Mouse (Mus musculus) MEL (cell line): Measurements from ENCODE around the gene Fam136a.

Experiments
- CTCF ChIP-seq, 3 experiments: IDR thresholded peaks in 2 of 3; conservative IDR thresholded peaks in 1 of 3; 2 replicates each; pipeline ENCODE4 v1.5.1; 2011 to 2012; ENCODE audit warnings: low read length in 3 of 3, low read depth in 2 of 3, mild to moderate bottlenecking in 2 of 3, improper control_type of control experiment in 1 of 3, inconsistent platforms in 1 of 3, mixed read lengths in 1 of 3, moderate library complexity in 1 of 3; ENCODE audit not compliant: control insufficient read depth in 1 of 3, insufficient read depth in 1 of 3, poor library complexity in 1 of 3, severe bottlenecking in 1 of 3
- EP300 ChIP-seq, 2 experiments: IDR thresholded peaks; 2 replicates each; pipeline ENCODE4 v1.6.1; 2011; ENCODE audit warnings: improper control_type of control experiment in 2 of 2, low read length in 2 of 2, low read depth in 1 of 2, mild to moderate bottlenecking in 1 of 2
- HCFC1 ChIP-seq: IDR thresholded peaks from 2 replicates; pipeline ENCODE4 v1.6.1; 2012; ENCODE audit warnings: low read depth, mild to moderate bottlenecking, inconsistent platforms, low read length, improper control_type of control experiment, moderate library complexity
- JUND ChIP-seq: IDR thresholded peaks from 2 replicates; pipeline ENCODE4 v1.6.1; 2011; ENCODE audit warnings: low read depth, mild to moderate bottlenecking, improper control_type of control experiment, low read length
- MAFK ChIP-seq: IDR thresholded peaks from 2 replicates; pipeline ENCODE4 v1.6.1; 2011; ENCODE audit warnings: low read depth, mild to moderate bottlenecking, low read length, improper control_type of control experiment, borderline replicate concordance
- MAX ChIP-seq: IDR thresholded peaks from 2 replicates; pipeline ENCODE4 v1.6.1; 2011; ENCODE audit warnings: low read length, improper control_type of control experiment
- MAZ ChIP-seq: IDR thresholded peaks from 2 replicates; pipeline ENCODE4 v1.6.1; 2012; ENCODE audit warnings: low read depth, mild to moderate bottlenecking, inconsistent platforms, low read length, improper control_type of control experiment
- POLR2A ChIP-seq, 2 experiments: IDR thresholded peaks; 2 replicates each; pipeline ENCODE4 v1.6.1; 2011 to 2012; ENCODE audit warnings: low read length in 2 of 2, mild to moderate bottlenecking in 2 of 2, control low read depth in 1 of 2, improper control_type of control experiment in 1 of 2, low read depth in 1 of 2, moderate library complexity in 1 of 2; ENCODE audit not compliant: control insufficient read depth in 1 of 2, insufficient read depth in 1 of 2, poor library complexity in 1 of 2
- POLR2AphosphoS5 ChIP-seq: IDR thresholded peaks from 2 replicates; pipeline ENCODE4 v1.6.1; 2012; ENCODE audit warnings: low read depth, borderline replicate concordance, mild to moderate bottlenecking, inconsistent platforms, low read length, moderate library complexity, mixed read lengths
- TCF12 ChIP-seq: IDR thresholded peaks from 2 replicates; pipeline ENCODE4 v1.6.1; 2014; ENCODE audit warnings: low read depth, mild to moderate bottlenecking, inconsistent platforms, low read length, improper control_type of control experiment, moderate library complexity
- USF2 ChIP-seq, 2 experiments: IDR thresholded peaks; 2 replicates each; pipeline ENCODE4 v1.6.1; 2011 to 2012; ENCODE audit warnings: improper control_type of control experiment in 2 of 2, low read length in 2 of 2, borderline replicate concordance in 1 of 2, inconsistent platforms in 1 of 2, low read depth in 1 of 2, mild to moderate bottlenecking in 1 of 2; ENCODE audit not compliant: insufficient read depth in 1 of 2

DNA sequence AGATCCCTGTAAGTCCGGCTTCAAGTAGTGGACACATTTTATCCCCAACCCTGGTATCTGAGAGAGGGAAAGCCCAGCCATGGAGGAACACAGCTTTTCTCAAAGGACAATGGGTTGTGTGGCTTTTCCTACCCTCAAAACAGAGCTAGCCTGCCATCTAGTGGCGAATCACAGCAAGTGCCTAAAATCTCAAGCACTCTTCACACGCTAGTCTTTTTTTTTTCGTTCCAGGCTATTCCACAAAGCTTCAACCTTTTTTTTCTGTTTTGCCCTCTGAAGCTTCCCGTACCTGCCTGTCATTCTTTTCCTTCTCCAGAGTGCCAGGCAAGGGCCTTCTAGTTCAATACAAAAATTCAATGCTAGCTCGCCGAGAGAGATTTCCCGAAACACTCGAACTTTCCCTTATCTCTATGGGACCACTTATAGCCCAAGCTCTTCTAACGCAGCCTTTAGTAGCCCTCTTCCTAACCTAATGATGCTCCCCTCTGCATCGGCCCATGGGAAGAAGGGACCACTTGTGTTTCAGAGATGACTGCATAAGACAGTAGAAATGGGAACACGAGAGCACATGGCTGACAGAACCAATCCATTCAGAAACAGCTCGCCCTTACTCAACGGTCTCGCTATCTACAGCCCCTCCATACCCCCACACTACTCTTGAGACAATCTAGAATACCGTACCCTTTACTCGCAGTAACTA is 854 bp upstream of the Fam136a start:
- TF ChIP-seq CTCF (IDR thresholded peaks at IDR 0.05 in 2 of 3, conservative IDR thresholded peaks at IDR 0.05 in 1 of 3; ENCODE audit: control insufficient read depth in 1 of 3, insufficient read depth in 1 of 3, low read depth in 2 of 3, low read length in 3 of 3, poor library complexity in 1 of 3, severe bottlenecking in 1 of 3): peak; percentile 79 to 96 (median 84)
- no peak for TF ChIP-seq POLR2A (IDR thresholded peaks at IDR 0.05; ENCODE audit: control insufficient read depth in 1 of 2, insufficient read depth in 1 of 2, low read depth in 1 of 2, low read length in 2 of 2, poor library complexity in 1 of 2)
- TF ChIP-seq MAFK: no peak
- TF ChIP-seq USF2 (IDR thresholded peaks at IDR 0.05; ENCODE audit: borderline replicate concordance in 1 of 2, insufficient read depth in 1 of 2, low read depth in 1 of 2, low read length in 2 of 2): no peak
- peak; percentile 39 for TF ChIP-seq MAX
- no peak for TF ChIP-seq EP300 (IDR thresholded peaks at IDR 0.05; ENCODE audit: low read depth in 1 of 2, low read length in 2 of 2)
- TF ChIP-seq POLR2AphosphoS5: no peak
- no peak for TF ChIP-seq JUND
- 0 out of 2 replicates have a peak, but pooled peaks have one; percentile 10 for TF ChIP-seq TCF12
- TF ChIP-seq MAZ: no peak
- no peak; the same call in 1 of the 2 replicates for TF ChIP-seq HCFC1
